Mouse (Mus musculus) hematopoietic stem cell, adult 5-6 weeks (primary cell): Measurements from ENCODE around the gene Wwox. TPM values are rescaled to one million over a fixed set of nuclear protein-coding genes. Genes with fewer than 3 reads are reported as not detected.

Experiments used
- ATAC-seq, 2 experiments: fragments of 125-278 bp in 1 of 2; replicated peaks in 1 of 2; 2 replicates each; pipeline ENCODE4 v1.8.0; 2016 to 2017; ENCODE audit warnings: inconsistent platforms in 2 of 2, mild to moderate bottlenecking in 2 of 2, moderate number of reproducible peaks in 2 of 2, low read depth in 1 of 2, moderate TSS enrichment in 1 of 2; ENCODE audit not compliant: low FRiP score in 2 of 2, poor library complexity in 2 of 2, severe bottlenecking in 2 of 2, insufficient read depth in 1 of 2, low TSS enrichment in 1 of 2
- total RNA-seq: library from RNA; stranded (forward); fragments of 172-1452, 232-1000 nt; gene quantifications from 2 replicates; pipeline ENCODE4 v1.2.3, GENCODE M21; 2017

Wwox gene
- total RNA-seq, 1 experiment from 2014 or later: 15.0 TPM

- no peak for ATAC-seq
Measured at GRCm38 (mm10) chr8:114458113-114458784, 18.8 kb downstream of the Wwox start.

DNA sequence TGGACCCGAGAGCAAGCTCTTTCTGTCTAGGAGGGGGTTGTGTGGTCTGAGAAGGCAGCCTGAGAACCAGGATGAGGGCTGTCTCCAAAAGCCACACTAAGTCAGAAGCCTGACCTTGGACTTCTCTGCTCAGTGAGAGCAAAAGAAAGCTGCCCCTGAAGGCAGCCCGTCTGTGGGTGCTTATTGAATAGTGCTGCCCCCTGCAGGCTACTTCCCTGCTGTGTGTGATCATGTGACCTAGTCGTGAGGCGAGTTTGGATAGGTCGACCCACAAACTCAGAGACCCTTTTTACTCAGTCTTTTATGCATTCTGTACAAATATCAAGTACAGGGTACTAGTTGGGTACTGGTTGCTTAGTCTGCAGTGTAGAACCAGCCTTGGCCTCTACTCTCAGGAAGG, 21.1 kb downstream of the Wwox start:
- 0 out of 4 replicates have a peak, but pooled peaks of 1 of the 2 experiments have one; percentile 40 for ATAC-seq

DNA sequence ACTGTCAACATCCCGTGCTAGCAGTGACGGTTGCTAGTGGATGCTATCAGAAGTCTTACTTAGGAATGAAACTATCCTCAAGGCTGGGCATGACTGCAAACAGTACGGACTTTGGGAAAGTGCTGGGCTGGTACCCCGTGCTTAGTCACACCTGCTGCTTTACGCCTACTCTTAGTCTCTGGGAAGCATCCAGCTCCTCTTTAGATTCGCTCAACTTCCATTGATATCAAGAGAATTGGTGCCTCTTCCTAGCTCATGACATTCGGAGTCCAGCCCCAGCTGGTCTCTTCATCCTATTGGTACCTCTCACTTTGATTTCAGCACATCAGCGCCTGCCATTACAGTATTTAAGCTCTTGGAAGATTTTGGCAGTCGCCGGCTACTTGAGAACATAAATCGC, 23.1 kb downstream of the Wwox start:
- ATAC-seq: no peak

DNA sequence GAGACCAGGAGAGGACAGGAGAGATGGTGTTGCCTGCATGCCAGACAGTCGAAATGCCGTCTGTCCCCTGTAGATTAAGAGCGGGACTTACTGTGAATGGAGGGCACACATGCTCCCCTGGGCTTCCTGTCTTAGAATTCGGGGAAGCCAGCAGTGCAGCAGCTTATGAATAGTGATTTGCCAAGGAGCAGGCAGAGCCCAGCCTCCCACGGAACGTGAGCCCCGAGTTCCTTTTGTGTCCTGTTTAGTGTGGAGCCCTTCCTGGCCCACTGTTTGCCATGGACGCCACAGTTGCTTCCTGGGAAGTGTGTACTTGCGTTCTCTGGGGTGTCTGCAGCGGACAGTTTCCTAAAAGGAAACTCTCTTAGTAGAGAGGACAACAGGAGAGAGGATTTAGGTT, 23.9 kb downstream of the Wwox start:
- ATAC-seq: peak; percentile 12 to 59; a peak in 2 of 4 replicates

DNA sequence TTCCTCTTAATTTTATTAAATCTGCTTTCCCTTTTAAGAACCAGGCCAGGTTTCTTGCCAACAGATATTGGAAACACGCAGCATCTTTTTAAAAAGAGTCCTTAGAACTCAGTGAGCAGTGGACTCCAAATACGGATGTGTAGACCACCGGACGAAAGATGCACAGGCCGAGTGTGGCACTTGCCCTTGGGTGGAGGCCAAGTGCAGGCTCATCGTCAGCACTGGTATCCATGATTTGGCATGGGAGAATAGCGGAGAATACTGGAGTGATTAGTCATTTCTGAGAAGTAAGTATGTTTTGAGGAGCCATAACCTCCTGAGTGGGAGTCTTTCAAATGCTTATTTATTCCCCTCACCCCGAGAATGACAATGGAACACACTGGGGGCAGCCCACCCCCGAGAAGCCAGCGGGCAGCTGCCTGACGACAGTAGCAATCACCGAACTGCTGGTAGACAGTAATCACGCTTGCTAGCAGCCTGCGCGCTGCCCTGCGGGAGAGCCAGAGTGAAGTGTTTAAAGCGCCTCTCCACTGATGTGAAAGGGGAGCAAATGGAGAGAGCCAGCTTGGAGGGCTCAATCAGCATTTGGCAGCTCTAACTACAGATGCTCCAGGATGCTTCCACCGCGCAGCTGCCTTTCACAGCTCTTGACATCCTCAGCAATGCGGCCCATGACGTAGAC, 29.2 kb downstream of the Wwox start:
- ATAC-seq: no peak

- ATAC-seq: no peak
Measured at GRCm38 (mm10) chr8:114469208-114469590, 29.7 kb downstream of the Wwox start.

GRCm38 (mm10) chr8:114473546-114473945, 34.1 kb downstream of the Wwox start:
- peak in 1 of 2 experiments; percentile 29; a peak in 2 of 4 replicates for ATAC-seq

DNA sequence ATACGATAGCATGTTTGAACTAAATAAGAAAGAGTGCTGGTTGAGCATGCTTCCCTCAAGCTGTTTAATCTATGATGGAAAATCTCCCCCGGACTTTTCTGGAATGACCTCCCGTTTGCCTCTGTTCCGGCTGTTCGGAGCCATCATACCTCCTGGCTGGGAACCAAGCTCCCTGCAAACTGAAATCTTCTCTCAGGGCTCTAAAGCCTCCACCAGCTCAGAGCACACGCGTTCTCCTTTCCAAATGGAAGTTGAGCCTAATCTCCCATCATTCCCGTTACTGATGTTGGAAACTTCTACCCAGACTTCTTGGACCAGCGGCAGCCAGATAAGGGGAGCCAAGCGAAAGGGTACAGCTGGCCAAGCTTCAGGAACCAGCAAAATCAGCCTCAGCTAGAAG, 37.5 kb downstream of the Wwox start:
- ATAC-seq: no peak

GRCm38 (mm10) chr8:114477790-114478189, 38.3 kb downstream of the Wwox start:
- ATAC-seq: no peak

- no peak for ATAC-seq
Measured at GRCm38 (mm10) chr8:114479749-114480148, 40.3 kb downstream of the Wwox start.

DNA sequence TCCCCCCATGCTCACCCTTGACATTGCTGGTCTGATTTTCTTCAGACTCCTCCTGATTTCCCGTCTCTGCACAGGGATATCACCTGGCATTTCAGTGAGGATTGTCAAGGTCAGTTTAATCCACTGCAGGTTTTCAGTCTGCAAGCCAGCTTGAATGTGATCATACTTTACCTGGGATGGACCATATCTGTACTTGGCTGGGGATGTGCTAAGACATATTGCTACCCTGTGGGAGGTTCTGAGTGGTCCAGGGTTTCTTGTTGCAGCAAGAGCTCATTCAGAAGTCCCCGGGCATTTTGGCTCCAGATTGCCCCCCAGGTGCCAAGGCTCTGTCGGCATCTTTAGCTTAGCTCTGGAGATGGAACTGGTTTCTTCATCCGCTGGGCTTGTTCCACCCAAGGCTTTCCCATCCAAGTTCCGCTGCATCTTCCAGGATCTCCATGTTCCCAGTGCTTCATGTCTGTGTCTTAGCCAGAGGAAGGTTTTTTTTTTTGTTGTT, 52.3 kb downstream of the Wwox start:
- ATAC-seq: no peak

DNA sequence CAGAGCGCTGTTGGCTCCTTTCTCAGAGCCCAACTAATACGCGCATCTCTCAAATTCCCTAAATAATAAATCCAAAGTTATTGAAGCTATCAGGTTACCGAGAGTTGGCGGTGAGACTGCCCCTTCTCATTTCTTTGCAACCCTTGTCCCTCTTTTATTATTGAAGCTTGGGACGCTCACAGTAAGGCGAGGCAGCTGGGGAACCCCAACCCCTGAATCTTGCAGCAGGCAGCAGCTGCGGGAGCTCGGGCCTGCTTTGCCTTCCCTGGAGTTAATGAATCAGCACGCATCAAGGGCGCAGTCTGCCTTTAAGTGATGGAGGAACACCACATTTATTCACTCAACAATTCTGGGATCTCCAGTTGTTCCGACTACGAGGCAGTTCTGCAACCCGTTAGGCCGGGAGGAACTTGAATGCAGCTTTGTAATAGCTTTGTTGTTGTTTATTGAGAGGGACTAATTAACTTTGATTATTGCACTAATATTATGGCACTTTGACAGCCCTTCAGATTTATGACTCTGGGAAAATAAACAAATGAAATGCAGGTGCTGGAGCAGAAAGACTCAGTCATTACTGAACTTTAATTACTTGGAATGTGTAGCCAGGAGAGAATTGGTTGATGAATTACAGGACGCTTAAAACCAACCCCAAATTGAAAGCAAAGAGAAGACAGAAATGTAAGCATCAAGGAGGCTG, 60.1 kb downstream of the Wwox start:
- ATAC-seq: no peak

- ATAC-seq: no peak
Measured at GRCm38 (mm10) chr8:114501906-114502305, 62.5 kb downstream of the Wwox start.

DNA sequence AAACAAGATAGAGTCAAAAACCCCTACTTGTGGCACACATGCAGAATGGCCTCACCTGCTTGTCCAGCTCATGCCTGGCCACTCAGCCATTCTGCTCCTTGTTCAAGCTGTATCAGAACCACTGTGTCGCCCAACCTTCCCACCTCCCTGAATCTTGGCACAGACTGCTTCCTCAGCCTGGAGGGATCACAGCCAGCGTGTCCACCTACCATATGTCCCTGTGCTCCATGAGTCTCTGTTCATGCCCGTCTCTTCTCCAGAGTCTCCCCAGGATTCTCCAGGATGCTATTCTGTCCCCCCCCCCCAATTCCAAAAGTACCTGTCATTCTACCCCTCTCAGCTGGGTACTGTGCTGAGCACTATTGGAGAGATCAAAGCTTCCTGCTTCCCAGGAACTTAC, 63.7 kb downstream of the Wwox start:
- no peak for ATAC-seq

- no peak for ATAC-seq
Measured at GRCm38 (mm10) chr8:114504889-114505288, 65.4 kb downstream of the Wwox start.

DNA sequence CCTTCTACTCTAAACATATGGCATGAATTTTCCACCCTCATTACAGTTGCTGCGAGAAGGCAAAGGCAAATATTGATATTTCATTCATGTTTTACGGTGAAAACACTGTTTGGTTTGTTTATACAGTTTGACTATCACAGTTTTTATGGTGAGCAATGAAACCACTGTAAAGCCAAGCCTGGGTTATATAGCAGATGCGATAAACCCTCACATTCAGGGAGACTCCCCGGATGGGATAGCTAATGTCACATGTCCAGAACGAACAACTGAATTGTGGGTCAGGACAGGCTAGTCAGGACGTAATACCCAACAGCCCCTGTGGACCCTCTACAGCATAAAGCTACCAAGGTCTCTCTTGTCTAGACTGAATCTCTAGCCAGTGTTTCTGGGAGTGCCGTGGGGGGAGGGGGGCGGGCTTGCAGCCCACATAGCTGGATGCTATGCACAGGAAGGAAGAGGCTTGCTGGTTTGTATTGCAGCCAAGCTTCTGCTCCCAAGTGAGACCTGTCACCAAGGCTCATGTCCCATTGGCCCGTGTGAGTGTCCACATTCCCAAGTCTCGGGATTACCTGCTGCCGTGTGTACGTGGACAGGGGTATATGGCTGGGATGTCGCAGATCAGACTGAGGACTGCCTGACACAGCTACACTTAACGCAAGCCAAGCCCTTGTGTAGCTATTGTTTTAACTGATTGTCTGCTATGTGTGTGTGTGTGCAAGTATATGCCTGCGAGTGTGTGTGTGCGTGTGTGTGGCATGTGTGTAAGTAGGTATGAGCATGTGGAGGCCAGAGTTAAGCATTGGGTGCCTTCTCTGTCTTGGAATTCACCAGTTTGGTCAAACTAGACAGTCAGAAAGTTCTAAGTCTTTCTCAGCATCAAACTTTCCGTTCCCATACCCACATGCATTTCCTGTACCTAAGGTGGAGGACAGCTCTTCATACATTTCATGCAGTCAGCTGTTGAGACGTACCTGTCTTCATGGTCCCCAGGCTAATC, 66.2 kb downstream of the Wwox start:
- peak; percentile 24 to 65; a peak in 2 of 4 replicates for ATAC-seq

GRCm38 (mm10) chr8:114507404-114507803, 67.9 kb downstream of the Wwox start:
- ATAC-seq: no peak
